8 mouse cellular contexts compared by ENCODE assay signal in the genomic region with DNA sequence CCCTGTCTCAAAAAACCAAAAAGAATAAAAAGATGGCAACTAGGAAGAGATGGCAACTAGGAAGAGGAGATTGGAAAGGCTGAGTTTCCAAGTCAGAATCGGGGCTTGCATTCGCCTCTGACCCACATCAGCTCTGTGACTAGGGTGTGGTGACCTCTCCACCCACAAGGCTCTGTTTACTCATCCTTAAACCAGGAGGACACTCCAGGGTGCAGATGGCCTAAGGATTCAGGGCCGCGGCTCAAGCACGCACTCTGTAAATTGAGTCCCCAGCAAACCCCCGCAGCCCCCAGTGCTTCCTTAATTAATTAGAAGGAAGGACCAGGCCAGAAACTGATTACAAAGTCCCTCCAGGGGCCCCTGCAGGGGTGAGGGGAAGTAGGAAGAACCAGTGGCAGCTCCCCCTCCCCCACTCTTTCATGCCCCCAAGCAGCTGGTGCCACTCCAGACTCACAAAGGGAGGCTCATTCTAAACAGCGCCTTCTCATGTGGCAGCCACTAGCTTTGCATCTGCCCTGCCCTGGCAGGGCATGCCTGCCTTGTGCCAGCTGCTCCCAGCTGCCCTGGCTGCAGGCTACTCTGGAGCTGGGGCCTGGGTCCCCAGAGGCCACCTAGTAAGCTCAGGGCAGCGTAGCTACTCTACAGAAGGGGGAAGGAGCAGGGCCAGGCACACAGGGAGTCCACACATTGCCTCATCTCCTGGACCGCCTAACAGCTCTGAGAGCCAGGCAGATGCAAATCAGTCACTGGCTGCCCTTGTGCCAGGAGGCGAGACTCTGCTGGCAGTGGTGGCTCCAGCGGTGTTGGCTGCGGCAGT. TPM values are rescaled to one million over a fixed set of nuclear protein-coding genes. Genes with fewer than 3 reads are reported as not detected.
A peak's percentile ranks its signal among the peaks of the same experiment; 100 is the strongest.
DNase-seq lines count a peak whose midpoint lies in the region; ATAC-seq and TF ChIP-seq lines count a peak whose summit lies in the region.

No protein-coding gene starts in this region.

- H3K9ac ChIP-seq in forebrain, embryonic 12.5 days: peak overlapping the region; percentile 63
- H3K9ac ChIP-seq in liver, adult 2 months (ENCODE audit: low read depth, low read length): no peak overlapping the region

- H3K4me2 ChIP-seq in forebrain, embryonic 12.5 days: peak overlapping the region; percentile 40

- ATAC-seq in forebrain, embryonic 12.5 days (ENCODE audit: low FRiP score): peak; percentile 72

- H3K4me3 ChIP-seq in cerebellum, adult 2 months (replicated peaks; ENCODE audit: insufficient read depth, low read depth, low read length): peak overlapping the region; percentile 44
- H3K4me3 ChIP-seq in forebrain, embryonic 12.5 days (replicated peaks): 0 out of 2 replicates have a peak overlapping the region, but pooled peaks have one; percentile 14
- peak overlapping the region; percentile 33 for H3K4me3 ChIP-seq in hindbrain, embryonic 10.5 days
- no peak overlapping the region for H3K4me3 ChIP-seq in liver, adult 2 months (ENCODE audit: insufficient read depth, low read depth, low read length)

- H3K27me3 ChIP-seq in cerebellum, adult 2 months (ENCODE audit: control insufficient read depth, insufficient read depth, low read length): no peaks in the 10 kb centered on the region
- 0 out of 2 replicates have a peak, but pooled peaks cover 7% of the 10 kb centered on the region for H3K27me3 ChIP-seq in forebrain, embryonic 12.5 days
- H3K27me3 ChIP-seq in hindbrain, embryonic 10.5 days (ENCODE audit: insufficient read depth, poor library complexity, severe bottlenecking): peaks cover 24% of the 10 kb centered on the region
- H3K27me3 ChIP-seq in liver, adult 2 months (ENCODE audit: control insufficient read depth, insufficient read depth, low read length): no peaks in the 10 kb centered on the region

- no peak for TF ChIP-seq CTCF in cerebellum, adult 2 months (IDR thresholded peaks at IDR 0.05; ENCODE audit: borderline replicate concordance, insufficient read depth, low read depth, low read length)
- TF ChIP-seq CTCF in liver, adult 2 months (IDR thresholded peaks at IDR 0.05; ENCODE audit: low read depth, low read length): no peak

- peaks cover 77% of the 10 kb centered on the region for H3K4me1 ChIP-seq in cerebellum, adult 2 months (ENCODE audit: control insufficient read depth, insufficient read depth, low read length)
- peaks cover 78% of the 10 kb centered on the region for H3K4me1 ChIP-seq in forebrain, embryonic 12.5 days
- H3K4me1 ChIP-seq in hindbrain, embryonic 10.5 days (replicated peaks): peaks cover 89% of the 10 kb centered on the region
- H3K4me1 ChIP-seq in liver, adult 2 months (ENCODE audit: control insufficient read depth, insufficient read depth, low read length): peaks cover 5% of the 10 kb centered on the region; the same call in 1 of the 2 replicates

- DNase-seq in cerebellum, adult 2 months: peak; percentile 63 to 65
- DNase-seq in cerebellum, adult 8-10 months: no peak
- DNase-seq in Muller cell, postnatal 12 days (ENCODE audit: inconsistent ontology term): peak; percentile 79
- peak; percentile 77 for DNase-seq in hindbrain, embryonic 10.5 days (ENCODE audit: low spot score)
- peak; percentile 84 for DNase-seq in liver, adult 2 months (ENCODE audit: extremely low read depth, low read depth, low spot score)
- peak; percentile 58 for DNase-seq in neural tube, embryonic 10.5 days (ENCODE audit: extremely low spot score, low spot score)
- no peak for DNase-seq in ovary, adult 18-20 months (ENCODE audit: low spot score)

- H3K36me3 ChIP-seq in forebrain, embryonic 12.5 days (replicated peaks): no peaks in the 10 kb centered on the region
- no peaks in the 10 kb centered on the region for H3K36me3 ChIP-seq in hindbrain, embryonic 10.5 days
- H3K36me3 ChIP-seq in liver, adult 2 months (ENCODE audit: control insufficient read depth, insufficient read depth, low read length): no peaks in the 10 kb centered on the region

- no peaks in the 10 kb centered on the region for H3K9me3 ChIP-seq in forebrain, embryonic 12.5 days
- no peaks in the 10 kb centered on the region for H3K9me3 ChIP-seq in hindbrain, embryonic 10.5 days

- H3K27ac ChIP-seq in cerebellum, adult 2 months (ENCODE audit: insufficient read depth, low read length): peak overlapping the region; percentile 88
- peak overlapping the region; percentile 99 for H3K27ac ChIP-seq in forebrain, embryonic 12.5 days
- H3K27ac ChIP-seq in hindbrain, embryonic 10.5 days: peak overlapping the region; percentile 94
- H3K27ac ChIP-seq in liver, adult 2 months (replicated peaks; ENCODE audit: insufficient read depth, low read depth, low read length): no peak overlapping the region

- 9% methylated on average over 12 of the region's 12 CpGs for WGBS in cerebellum, adult 2 months
- 6% methylated on average over 12 of the region's 12 CpGs for WGBS in forebrain, embryonic 12.5 days
- WGBS in hindbrain, embryonic 10.5 days: 13% methylated on average over 12 of the region's 12 CpGs
- 20% methylated on average over 12 of the region's 12 CpGs for WGBS in liver, adult 2 months

- no peak for TF ChIP-seq POLR2A in cerebellum, adult 2 months (IDR thresholded peaks at IDR 0.05; ENCODE audit: borderline replicate concordance, insufficient read depth, low read length)
- TF ChIP-seq POLR2A in liver, adult 2 months (IDR thresholded peaks at IDR 0.05; ENCODE audit: extremely low read depth, insufficient read depth, low read length): no peak

- no peaks in the 10 kb centered on the region for H3K79me2 ChIP-seq in liver, adult 2 months (ENCODE audit: control insufficient read depth, insufficient read depth, low read length)

RNA-seq across cellular contexts. Expression of a gene that starts 5.2 kb away (rescaled TPM):
- 210 and 244 TPM in 2 replicates for polyA plus RNA-seq in cerebellum, adult 2 months (2012; rRNA removed)
- 37.6 and 38.1 TPM in 2 replicates for polyA plus RNA-seq in forebrain, embryonic 12.5 days (2016; fragmentation: Nextera tagmentation; extraction: Ambion mirVana)
- 17.5 and 30.7 TPM in 2 replicates for polyA plus RNA-seq in hindbrain, embryonic 10.5 days (2016; fragmentation: Nextera tagmentation; extraction: Ambion mirVana)
- total RNA-seq in liver, adult 2 months (2014; rRNA removed): 1.5 and 2.2 TPM in 2 replicates
- polyA plus RNA-seq in liver, adult 2 months (2012; rRNA removed): 1.3 and 2.7 TPM in 2 replicates

Comparison
In these comparisons a context has a peak if more than half of its experiments do, and no peak if none do; other contexts are left out.
1. DNase-seq: peak in cerebellum, adult 2 months (2 of 2), Muller cell, postnatal 12 days (single experiment), hindbrain, embryonic 10.5 days (single experiment), liver, adult 2 months (single experiment) and neural tube, embryonic 10.5 days (single experiment); none in cerebellum, adult 8-10 months (single experiment) and ovary, adult 18-20 months (single experiment).